Mouse (Mus musculus) spleen, adult 12 weeks (tissue): ENCODE data around the gene Pla2g5.

Source experiments
- DNase-seq: peaks from one replicate; pipeline ENCODE4 v3.0.0; 2022; ENCODE audit warnings: low spot score

The Pla2g5 gene

GRCm38 (mm10) chr4:138796513-138797216 is 66.6 kb downstream of the Pla2g5 start:
- no peak for DNase-seq

- no peak for DNase-seq
These were observed 68.9 kb downstream of the Pla2g5 start for GRCm38 (mm10) chr4:138794344-138794743.

DNA sequence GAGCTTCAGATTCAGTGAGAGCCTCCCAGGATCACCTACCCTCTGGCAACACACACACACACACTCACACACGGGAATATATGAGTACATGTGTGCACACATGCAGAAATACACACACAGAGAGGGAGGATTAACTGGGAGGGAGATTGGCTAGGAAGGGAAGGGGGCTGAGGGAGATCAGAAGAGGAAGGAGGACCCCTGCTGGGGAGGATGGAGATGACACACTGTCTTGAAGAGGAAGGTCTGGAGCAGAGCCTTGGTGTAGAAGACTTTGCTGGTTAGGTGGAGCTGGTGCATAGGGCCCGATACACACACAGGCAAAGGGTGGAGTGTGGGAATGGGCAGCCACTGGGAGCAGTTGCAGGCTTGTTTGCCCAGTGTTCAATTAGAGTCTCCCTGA is 70.0 kb downstream of the Pla2g5 start:
- no peak for DNase-seq

- DNase-seq = no peak
These were observed 70.7 kb downstream of the Pla2g5 start for GRCm38 (mm10) chr4:138792599-138792998.

DNA sequence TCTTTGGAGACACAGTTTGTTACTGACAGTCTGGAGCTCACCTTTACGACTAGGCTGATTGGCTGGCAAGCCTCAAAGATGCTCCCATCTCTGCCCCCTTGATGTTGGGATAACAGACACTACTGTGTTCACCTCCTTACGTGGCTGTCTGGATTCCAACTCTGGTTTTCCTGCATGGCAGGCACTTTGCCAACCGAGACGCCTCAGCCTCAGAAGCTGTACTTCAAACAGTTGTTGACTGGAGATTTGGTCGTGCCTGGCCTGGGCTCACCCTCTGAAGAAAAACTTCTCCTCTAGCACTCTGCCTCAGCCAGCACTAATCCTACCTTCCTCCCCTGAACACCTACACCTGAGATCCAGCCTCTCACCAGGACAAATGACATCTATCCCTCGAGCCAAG is 71.8 kb downstream of the Pla2g5 start:
- no peak for DNase-seq

GRCm38 (mm10) chr4:138788381-138788780 is 74.9 kb downstream of the Pla2g5 start:
- DNase-seq = no peak

GRCm38 (mm10) chr4:138786141-138786540 is 77.1 kb downstream of the Pla2g5 start:
- DNase-seq = no peak

- no peak for DNase-seq
These were observed 77.6 kb downstream of the Pla2g5 start for GRCm38 (mm10) chr4:138785721-138786120.

GRCm38 (mm10) chr4:138782098-138782497 is 81.2 kb downstream of the Pla2g5 start:
- no peak for DNase-seq

- no peak for DNase-seq
These were observed 83.0 kb downstream of the Pla2g5 start for GRCm38 (mm10) chr4:138780300-138780699.

DNA sequence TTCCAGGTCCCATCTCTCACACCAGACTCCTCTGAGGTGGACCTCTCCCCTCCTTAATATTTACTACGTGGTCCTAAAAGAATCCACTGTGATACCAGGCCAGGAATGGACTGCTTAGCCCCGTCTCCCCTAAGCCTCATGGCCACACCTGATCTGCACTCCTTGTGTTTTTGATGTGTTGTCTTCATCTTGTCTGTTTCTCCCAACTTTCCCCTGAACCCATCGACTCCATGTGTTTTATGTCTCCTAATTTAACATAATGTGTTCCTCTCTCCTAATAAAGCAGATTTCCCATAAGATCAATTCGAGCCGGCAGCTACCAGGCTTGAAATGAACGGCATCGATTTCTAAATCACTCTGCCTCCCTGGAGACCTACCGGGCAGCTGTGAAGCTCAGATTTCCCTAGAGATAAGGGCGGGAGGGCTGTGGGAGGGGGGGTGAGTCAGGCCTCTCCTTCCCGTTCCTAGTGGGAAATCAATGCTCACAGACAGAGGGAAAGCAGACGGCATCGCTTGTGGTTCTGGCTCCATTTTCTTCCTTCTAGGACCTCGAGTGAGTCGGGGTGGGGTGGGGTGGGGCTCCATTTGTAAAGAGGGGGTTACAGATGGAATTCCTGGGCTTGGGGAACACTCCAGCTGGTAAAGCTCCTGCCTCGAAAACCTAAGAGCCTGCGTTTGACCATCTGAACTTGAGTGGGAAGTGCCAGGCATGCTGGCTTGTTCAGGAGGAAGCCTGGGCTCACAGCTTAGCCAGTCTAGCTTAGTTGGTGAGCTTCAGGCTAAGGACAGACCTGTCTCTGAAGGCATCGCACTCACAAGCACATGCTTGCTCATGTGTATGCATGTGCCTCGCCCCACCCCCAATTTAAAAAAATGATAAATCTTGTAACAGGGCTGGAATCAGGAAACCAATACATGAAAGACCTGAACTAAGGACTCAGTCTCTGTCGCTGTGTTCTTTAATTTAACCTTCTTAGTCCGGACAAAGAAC is 85.6 kb downstream of the Pla2g5 start:
- no peak for DNase-seq

DNA sequence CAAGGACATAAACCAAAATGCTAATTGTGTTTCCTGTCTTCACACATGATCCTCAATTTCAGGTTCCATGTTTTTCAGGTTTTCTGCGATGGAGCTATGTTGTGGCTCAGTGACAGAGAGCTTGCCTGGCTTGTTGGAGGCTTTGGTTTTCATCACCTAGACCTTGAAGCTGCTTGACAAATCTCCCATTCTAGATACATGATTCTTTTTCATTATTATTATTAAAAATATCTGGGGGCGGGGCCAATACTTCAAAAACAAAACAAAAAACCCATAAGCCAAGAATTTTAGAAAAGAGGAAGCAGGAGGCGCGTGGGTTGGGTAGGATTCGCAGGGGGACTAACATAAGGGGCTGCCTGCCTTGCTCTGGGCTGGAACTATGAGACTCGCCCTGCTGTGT is 87.8 kb downstream of the Pla2g5 start, which contains the start of gene Pla2g2d:
Gene Pla2g2d, plus strand, starts transcription at position 301 of the 400 bp plus-strand sequence.
- no peak for DNase-seq

DNA sequence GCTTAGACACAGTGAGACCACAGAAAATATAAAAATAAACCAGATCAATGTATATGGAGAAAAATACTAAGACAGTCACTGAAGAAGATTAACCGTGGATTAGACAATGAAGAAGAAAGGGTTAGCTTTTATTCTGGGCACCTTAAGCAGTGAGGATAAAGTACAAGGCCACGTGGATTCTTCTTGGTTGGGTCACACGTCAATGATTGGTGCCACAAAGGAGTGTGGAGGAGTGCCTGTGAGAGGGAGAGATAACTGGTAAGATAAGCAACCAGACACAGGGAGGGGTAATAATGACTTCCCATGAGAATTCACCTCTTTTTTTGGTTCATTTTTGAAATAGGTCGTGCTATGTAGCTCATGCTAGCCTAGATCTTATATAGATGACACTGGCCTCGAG is 90.9 kb downstream of the Pla2g5 start:
- no peak for DNase-seq

GRCm38 (mm10) chr4:138771970-138772369 is 91.3 kb downstream of the Pla2g5 start:
- no peak for DNase-seq

- no peak for DNase-seq
These were observed 101.0 kb downstream of the Pla2g5 start for GRCm38 (mm10) chr4:138762266-138762665.

DNA sequence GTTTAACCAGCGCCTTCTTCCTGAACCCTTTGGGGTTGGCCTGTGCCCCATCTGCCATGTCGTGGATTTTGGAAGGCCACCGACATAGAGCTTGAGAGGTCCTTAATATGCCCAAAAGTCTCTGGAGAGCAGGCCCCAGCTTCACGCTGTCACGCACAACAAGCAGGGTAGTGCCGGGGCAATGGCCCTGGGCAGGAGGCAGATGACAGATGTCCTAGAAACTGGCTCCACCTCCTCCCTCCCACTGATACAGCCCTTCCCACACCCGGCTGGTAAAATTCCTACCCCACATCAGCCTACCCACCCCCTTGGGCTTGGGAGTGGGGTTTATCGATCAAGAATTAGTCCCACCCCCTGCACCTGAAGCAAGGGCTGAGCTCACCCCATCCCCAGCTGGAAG is 105.9 kb downstream of the Pla2g5 start, which contains the start of gene Pla2g2f:
Gene Pla2g2f, minus strand, starts transcription at position 211 of the 400 bp plus-strand sequence.
- no peak for DNase-seq

DNA sequence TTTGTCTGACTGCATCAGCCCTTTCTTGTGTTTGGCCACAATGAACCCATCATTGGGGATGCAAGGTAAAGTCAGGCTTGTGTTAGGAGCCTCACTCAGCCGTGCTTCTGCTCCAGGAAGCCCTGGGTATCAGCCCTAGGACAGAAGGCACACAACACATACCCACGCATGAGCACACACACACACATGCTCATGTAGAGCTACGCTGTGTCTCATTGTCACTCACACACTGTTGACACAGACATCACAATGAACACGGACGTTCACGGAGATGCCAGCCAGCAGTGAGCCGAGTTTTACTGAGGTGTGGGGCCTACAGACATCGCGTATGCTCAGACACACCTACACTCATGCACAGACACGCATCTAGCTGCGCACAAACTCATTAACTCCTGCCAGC is 107.3 kb downstream of the Pla2g5 start:
- no peak for DNase-seq

DNA sequence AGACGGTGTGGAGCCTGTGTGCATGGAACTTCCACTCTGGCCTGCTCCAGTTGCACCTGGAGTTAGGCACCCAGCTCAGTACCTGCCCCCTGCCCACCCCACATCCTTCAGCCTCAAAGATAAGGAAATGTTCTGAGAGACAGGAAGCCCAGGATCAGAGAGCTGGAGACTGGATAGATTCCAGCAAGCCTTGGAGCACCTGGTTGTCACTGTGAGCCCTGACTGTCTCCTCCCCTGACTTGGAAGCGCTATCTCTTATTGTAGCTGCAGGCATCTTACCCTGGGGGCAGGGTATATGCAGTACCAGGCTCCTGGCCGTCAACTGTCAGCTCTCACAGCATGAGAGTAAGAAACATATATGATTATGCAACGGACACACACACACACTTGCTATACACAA is 107.8 kb downstream of the Pla2g5 start:
- no peak for DNase-seq

GRCm38 (mm10) chr4:138754432-138754831 is 108.8 kb downstream of the Pla2g5 start:
- no peak for DNase-seq

DNA sequence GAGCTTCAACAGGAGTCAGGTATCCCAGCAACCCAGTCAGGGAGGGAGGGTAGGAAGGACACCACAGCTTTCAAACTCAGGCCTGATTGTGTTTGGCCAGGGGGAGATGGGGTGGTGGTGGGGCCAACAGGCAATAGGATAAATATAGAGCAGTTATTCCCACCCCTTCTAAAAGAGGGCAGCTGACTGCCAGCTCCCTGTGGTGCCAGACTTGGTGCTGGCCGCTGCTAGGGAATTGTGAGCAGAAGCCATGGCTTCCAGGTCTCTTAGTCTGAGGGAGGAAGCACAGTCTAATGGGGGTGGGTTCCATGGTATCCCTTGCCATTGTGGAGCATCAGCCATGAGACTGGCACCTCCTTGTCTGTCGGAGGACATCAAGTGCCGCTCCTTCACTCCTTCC is 109.7 kb downstream of the Pla2g5 start:
- DNase-seq = no peak

DNA sequence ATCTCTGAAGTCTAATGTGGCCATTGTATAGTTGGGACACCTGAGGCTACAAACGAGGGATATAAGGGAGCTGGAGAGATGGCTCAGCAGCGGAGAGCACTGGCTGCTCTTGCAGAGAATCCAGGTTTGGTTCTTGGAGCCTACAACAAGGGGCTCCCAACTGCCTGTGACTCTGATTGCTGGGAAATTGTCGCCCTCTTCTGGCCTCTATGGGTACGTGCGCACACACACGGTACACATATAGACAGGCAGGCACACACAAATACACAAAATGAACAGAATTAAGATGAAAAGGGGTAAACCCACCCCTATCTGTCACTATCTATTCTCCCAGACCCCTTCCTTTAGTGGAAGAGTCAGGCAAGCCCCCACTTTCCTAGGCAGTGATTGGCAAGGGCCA is 110.7 kb downstream of the Pla2g5 start:
- DNase-seq = no peak
